Mouse (Mus musculus): Measurements from ENCODE around the gene Eda.

DNA sequence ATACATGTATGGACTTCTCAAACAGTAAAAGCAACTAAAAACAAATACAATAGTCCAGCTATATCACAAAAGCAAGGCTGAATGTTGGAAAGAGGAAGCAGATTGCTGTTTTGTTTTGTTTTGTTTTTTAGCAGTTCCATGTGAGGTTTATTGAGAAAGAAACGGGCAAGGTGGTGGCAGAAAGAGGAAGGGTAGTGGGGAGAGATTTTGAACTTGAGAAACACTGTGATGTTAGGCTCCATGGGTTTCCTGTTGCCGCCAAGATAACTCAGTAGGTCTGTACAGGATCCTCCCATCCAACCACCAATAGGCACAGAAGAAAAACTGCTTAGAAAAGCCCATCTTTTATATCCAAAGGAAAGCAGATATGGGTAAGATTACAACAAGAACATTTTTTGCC, 365.3 kb downstream of the Eda start:
- no peak for TF ChIP-seq CTCF (IDR thresholded peaks at IDR 0.05; ENCODE audit: control insufficient read depth, insufficient read depth, insufficient read length)
- no peak for TF ChIP-seq CEBPB (IDR thresholded peaks at IDR 0.05; ENCODE audit: low read depth)
